Mouse (Mus musculus) left cerebral cortex, postnatal 14 days (tissue): ENCODE measurements at regions not wholly inside any gene's neighbourhood (a gene's known extent, or its start where the extent isn't known, plus 50 kb on each side); places are given as distances from the start of the nearest gene placed in this dataset.
"Not testable (repeated sequence)": the region's sequence is repeated elsewhere in the genome, so short reads cannot be mapped to it uniquely, and the experiment has no call there.

Source experiments
- DNase-seq, 2 experiments: peaks; one replicate each; pipeline ENCODE4 v3.0.0; 2021 to 2022; ENCODE audit warnings: low spot score in 2 of 2, mixed read lengths in 1 of 2
- intact Hi-C: fragments of 180-260 bp; cut with DNase I; formaldehyde crosslinking; loops from one replicate; pipeline ENCODE4 v1.15.1; 2025

- DNase-seq = no peak
- intact Hi-C loops = no loop called here
Measured at GRCm38 (mm10) chr13:3341416-3341815, 196.4 kb upstream of the Gdi2 start.

- DNase-seq = no peak
- intact Hi-C loops = no loop called here
Measured at GRCm38 (mm10) chr13:3343611-3344010, 194.3 kb upstream of the Gdi2 start.

GRCm38 (mm10) chr13:3354912-3355311 lies 183.0 kb upstream of the Gdi2 start:
- DNase-seq, intact Hi-C loops: not testable (repeated sequence)

- DNase-seq = no peak
- intact Hi-C loops = no loop called here
Measured at GRCm38 (mm10) chr13:3358079-3358608, 179.7 kb upstream of the Gdi2 start.

- no peak for DNase-seq
- intact Hi-C loops = no loop called here
Measured at GRCm38 (mm10) chr13:3358996-3359750, 178.7 kb upstream of the Gdi2 start.

- DNase-seq, intact Hi-C loops: not testable (repeated sequence)
Measured at GRCm38 (mm10) chr13:3359751-3360260, 178.1 kb upstream of the Gdi2 start.

- no peak for DNase-seq
- intact Hi-C loops = no loop called here
Measured at GRCm38 (mm10) chr13:3360503-3361490, 177.1 kb upstream of the Gdi2 start.

GRCm38 (mm10) chr13:3372701-3373100 lies 165.2 kb upstream of the Gdi2 start:
- intact Hi-C loops = no loop called here
- DNase-seq = no peak

GRCm38 (mm10) chr13:3373522-3374220 lies 164.2 kb upstream of the Gdi2 start:
- DNase-seq, intact Hi-C loops: not testable (repeated sequence)

GRCm38 (mm10) chr13:3374796-3375195 lies 163.1 kb upstream of the Gdi2 start:
- intact Hi-C loops = no loop called here
- DNase-seq = no peak

GRCm38 (mm10) chr13:3377801-3378200 lies 160.1 kb upstream of the Gdi2 start:
- DNase-seq, intact Hi-C loops: not testable (repeated sequence)

GRCm38 (mm10) chr13:3405783-3406182 lies 132.1 kb upstream of the Gdi2 start:
- intact Hi-C loops, DNase-seq: not testable (repeated sequence)

- intact Hi-C loops = not testable (repeated sequence)
- DNase-seq = peak; percentile 79 to 88
Measured at GRCm38 (mm10) chr13:3406236-3407017, 131.4 kb upstream of the Gdi2 start.

- intact Hi-C loops, DNase-seq: not testable (repeated sequence)
Measured at GRCm38 (mm10) chr13:3410281-3410680, 127.6 kb upstream of the Gdi2 start.

GRCm38 (mm10) chr13:3417026-3417425 lies 120.8 kb upstream of the Gdi2 start:
- intact Hi-C loops = no loop called here
- DNase-seq = no peak

GRCm38 (mm10) chr13:3455374-3455773 lies 82.5 kb upstream of the Gdi2 start:
- intact Hi-C loops, DNase-seq: not testable (repeated sequence)

- DNase-seq = no peak
- intact Hi-C loops = no loop called here
Measured at GRCm38 (mm10) chr13:3476884-3477283, 61.0 kb upstream of the Gdi2 start.

GRCm38 (mm10) chr13:3477997-3478728 lies 59.7 kb upstream of the Gdi2 start:
- intact Hi-C loops = no loop called here
- peak; percentile 31 to 41 for DNase-seq
